Mouse (Mus musculus): ENCODE measurements around the gene Cfap221.

The Cfap221 gene

GRCm38 (mm10) chr1:120006844-120007790 lies 10.1 kb upstream of the Cfap221 start, which contains the start of gene Sctr:
TSS of gene Sctr (plus strand) at chr1:120006894.
- no peak for DNase-seq

- DNase-seq = peak; percentile 43
Measured at GRCm38 (mm10) chr1:119997644-119998043, 610 bp upstream of the Cfap221 start.

GRCm38 (mm10) chr1:119986555-119986954 lies 10.5 kb downstream of the Cfap221 start:
- DNase-seq = no peak

- no peak for DNase-seq
Measured at GRCm38 (mm10) chr1:119975141-119975540, 21.9 kb downstream of the Cfap221 start.

GRCm38 (mm10) chr1:119973117-119973516 lies 23.9 kb downstream of the Cfap221 start:
- no peak for DNase-seq

GRCm38 (mm10) chr1:119965804-119966514 lies 31.1 kb downstream of the Cfap221 start:
- no peak for DNase-seq

- no peak for DNase-seq
Measured at GRCm38 (mm10) chr1:119959920-119960319, 37.1 kb downstream of the Cfap221 start.

- DNase-seq = no peak
Measured at GRCm38 (mm10) chr1:119959464-119959863, 37.6 kb downstream of the Cfap221 start.

- DNase-seq = no peak
Measured at GRCm38 (mm10) chr1:119957716-119958222, 39.3 kb downstream of the Cfap221 start.

- no peak for DNase-seq
Measured at GRCm38 (mm10) chr1:119954680-119955079, 42.4 kb downstream of the Cfap221 start.

- no peak for DNase-seq
Measured at GRCm38 (mm10) chr1:119953456-119953855, 43.6 kb downstream of the Cfap221 start.

GRCm38 (mm10) chr1:119950086-119950485 lies 46.9 kb downstream of the Cfap221 start:
- no peak for DNase-seq

- no peak for DNase-seq
Measured at GRCm38 (mm10) chr1:119936861-119937260, 60.2 kb downstream of the Cfap221 start.

- DNase-seq = no peak
Measured at GRCm38 (mm10) chr1:119931421-119932150, 65.4 kb downstream of the Cfap221 start.

- DNase-seq = peak; percentile 50
Measured at GRCm38 (mm10) chr1:119929715-119930114, 67.3 kb downstream of the Cfap221 start.

GRCm38 (mm10) chr1:119919299-119919698 lies 77.7 kb downstream of the Cfap221 start:
- peak; percentile 20 for DNase-seq

- DNase-seq = peak; percentile 33
Measured at GRCm38 (mm10) chr1:119916823-119917371, 80.1 kb downstream of the Cfap221 start.

GRCm38 (mm10) chr1:119912953-119913814 lies 83.8 kb downstream of the Cfap221 start, which contains the start of gene Tmem177:
TSS of gene Tmem177 (minus strand) at chr1:119913208.
- DNase-seq = peak; percentile 97

- peak; percentile 41 for DNase-seq
Measured at GRCm38 (mm10) chr1:119907206-119907748, 89.8 kb downstream of the Cfap221 start.

- DNase-seq = no peak
Measured at GRCm38 (mm10) chr1:119903231-119903620, 93.8 kb downstream of the Cfap221 start.

Data from lung, postnatal 10 days (tissue).